Mouse (Mus musculus) forebrain, embryonic 14.5 days (tissue): ENCODE measurements around the gene D630045J12Rik. TPM values are rescaled to one million over a fixed set of nuclear protein-coding genes. Genes with fewer than 3 reads are reported as not detected.

ENCODE experiments used
- ATAC-seq: fragments of 200-750 bp; cut with Nextera tagmentation; 2 replicates; pipeline ENCODE4 v1.8.0; 2017; ENCODE audit warnings: mild to moderate bottlenecking, moderate library complexity
- DNase-seq: peaks from one replicate; pipeline ENCODE4 v3.0.0-alpha.2; 2015; ENCODE audit warnings: low spot score
- H3K27ac ChIP-seq: fragments of 300-500 bp; sonication (generic); 2 replicates; pipeline ENCODE4 v1.5.1; 2014; ENCODE audit warnings: low read depth, mild to moderate bottlenecking, control low read depth, low read length, moderate library complexity
- H3K27me3 ChIP-seq: fragments of 300-500 bp; sonication (generic); replicated peaks from 2 replicates; pipeline ENCODE4 v1.6.1; 2014; ENCODE audit warnings: low read length, control low read depth, mixed read lengths; ENCODE audit not compliant: control insufficient read depth, insufficient read depth
- H3K36me3 ChIP-seq: fragments of 300-500 bp; sonication (generic); 2 replicates; pipeline ENCODE4 v1.6.1; 2014; ENCODE audit warnings: low read length, control low read depth; ENCODE audit not compliant: control insufficient read depth, insufficient read depth
- H3K4me1 ChIP-seq: fragments of 300-500 bp; sonication (generic); 2 replicates; pipeline ENCODE4 v1.6.1; 2014; ENCODE audit warnings: antibody characterized with exemption, low read length, control low read depth; ENCODE audit not compliant: control insufficient read depth, insufficient read depth
- H3K4me2 ChIP-seq: fragments of 300-500 bp; sonication (generic); 2 replicates; pipeline ENCODE4 v1.6.1; 2014; ENCODE audit warnings: mild to moderate bottlenecking, control low read depth, low read length
- H3K4me3 ChIP-seq: fragments of 300-500 bp; sonication (generic); 2 replicates; pipeline ENCODE4 v1.5.1; 2014; ENCODE audit warnings: low read depth, low read length, control low read depth
- H3K9ac ChIP-seq: fragments of 300-500 bp; sonication (generic); 2 replicates; pipeline ENCODE4 v1.6.1; 2014; ENCODE audit warnings: mild to moderate bottlenecking, low read length, control low read depth, moderate library complexity
- H3K9me3 ChIP-seq: fragments of 300-500 bp; sonication (generic); replicated peaks from 2 replicates; pipeline ENCODE4 v1.6.1; 2016; ENCODE audit warnings: low read length, control low read depth, mixed read lengths; ENCODE audit not compliant: control insufficient read depth
- WGBS: fragments of 180-500 bp; shearing (Covaris S2); extraction: QIAGEN DNeasy Blood & Tissue Kit; methylation state at CpG from one replicate; pipeline ENCODE4 v1.1.7; 2014; 5-methylcytosine and 5-hydroxymethylcytosine counted together
- polyA plus RNA-seq: library from polyadenylated mRNA; unstranded; fragments of >200 nt; fragmentation: Nextera tagmentation; extraction: Ambion mirVana; gene quantifications from 2 replicates; pipeline ENCODE4 v1.2.1, GENCODE M21; 2014

D630045J12Rik gene
- polyA plus RNA-seq, 1 experiment from 2014 or later = 10.9 TPM

- no peaks in the 10 kb centered on the region for H3K27me3 ChIP-seq
- no peak overlapping the region for H3K27ac ChIP-seq
- H3K9ac ChIP-seq = no peak overlapping the region
- no peak for ATAC-seq
- no peaks in the 10 kb centered on the region for H3K4me1 ChIP-seq
- DNase-seq = no peak
- H3K4me3 ChIP-seq = no peak overlapping the region
- 92% methylated on average over 8 of the region's 8 CpGs for WGBS
- peaks cover 46% of the 10 kb centered on the region for H3K36me3 ChIP-seq
- no peak overlapping the region for H3K4me2 ChIP-seq
- no peaks in the 10 kb centered on the region for H3K9me3 ChIP-seq
Observed at GRCm38 (mm10) chr6:38186312-38186950, 67.4 kb downstream of the D630045J12Rik start.

GRCm38 (mm10) chr6:38184791-38185190, 69.0 kb downstream of the D630045J12Rik start:
- ATAC-seq (no peak), DNase-seq (no peak)
- no peak overlapping the region for H3K4me3 ChIP-seq
- WGBS = 69% methylated on average over 8 of the region's 8 CpGs
- no peak overlapping the region for H3K9ac ChIP-seq
- H3K9me3 ChIP-seq = no peaks in the 10 kb centered on the region
- H3K27me3 ChIP-seq = no peaks in the 10 kb centered on the region
- H3K4me2 ChIP-seq = no peak overlapping the region
- no peaks in the 10 kb centered on the region for H3K4me1 ChIP-seq
- peaks cover 56% of the 10 kb centered on the region for H3K36me3 ChIP-seq
- no peak overlapping the region for H3K27ac ChIP-seq

- Histone ChIP-seq H3K27ac (no peak overlapping the region), H3K9ac (no peak overlapping the region), H3K4me1 (no peaks in the 10 kb centered on the region), H3K9me3 (no peaks in the 10 kb centered on the region), H3K36me3 (peaks cover 62% of the 10 kb centered on the region), H3K4me2 (no peak overlapping the region), H3K4me3 (no peak overlapping the region), H3K27me3 (no peaks in the 10 kb centered on the region)
- 74% methylated on average over 10 of the region's 10 CpGs for WGBS
- DNase-seq (no peak), ATAC-seq (no peak)
Observed at GRCm38 (mm10) chr6:38181756-38182318, 72.0 kb downstream of the D630045J12Rik start.

GRCm38 (mm10) chr6:38180669-38181068, 73.1 kb downstream of the D630045J12Rik start:
- 49% methylated on average over 5 of the region's 5 CpGs for WGBS
- ATAC-seq = no peak

GRCm38 (mm10) chr6:38165385-38165784, 88.4 kb downstream of the D630045J12Rik start:
- H3K9ac ChIP-seq = no peak overlapping the region
- H3K4me2 ChIP-seq = no peak overlapping the region
- no peak overlapping the region for H3K27ac ChIP-seq
- no peaks in the 10 kb centered on the region for H3K27me3 ChIP-seq
- H3K36me3 ChIP-seq = peaks cover 54% of the 10 kb centered on the region
- H3K4me3 ChIP-seq = no peak overlapping the region
- DNase-seq (no peak), ATAC-seq (no peak)
- no peaks in the 10 kb centered on the region for H3K9me3 ChIP-seq
- 0 out of 2 replicates have a peak, but pooled peaks cover 2% of the 10 kb centered on the region for H3K4me1 ChIP-seq
- WGBS = 86% methylated on average over 6 of the region's 6 CpGs

More at GRCm38 (mm10) chr6:38180669-38181068, 73.1 kb downstream of the D630045J12Rik start:
- Histone ChIP-seq H3K9me3 (no peaks in the 10 kb centered on the region), H3K27me3 (no peaks in the 10 kb centered on the region), H3K4me1 (no peaks in the 10 kb centered on the region), H3K9ac (no peak overlapping the region), H3K4me3 (no peak overlapping the region), H3K36me3 (peaks cover 65% of the 10 kb centered on the region), H3K27ac (no peak overlapping the region), H3K4me2 (no peak overlapping the region)
- DNase-seq = no peak

GRCm38 (mm10) chr6:38164705-38165104, 89.1 kb downstream of the D630045J12Rik start:
- H3K9me3 ChIP-seq = no peaks in the 10 kb centered on the region
- no peaks in the 10 kb centered on the region for H3K27me3 ChIP-seq
- no peak overlapping the region for H3K4me2 ChIP-seq
- H3K4me1 ChIP-seq = 0 out of 2 replicates have a peak, but pooled peaks cover 3% of the 10 kb centered on the region
- 89% methylated on average over 6 of the region's 6 CpGs for WGBS
- DNase-seq = no peak
- peaks cover 51% of the 10 kb centered on the region for H3K36me3 ChIP-seq
- H3K4me3 ChIP-seq = no peak overlapping the region
- ATAC-seq = no peak
- H3K27ac ChIP-seq = no peak overlapping the region
- no peak overlapping the region for H3K9ac ChIP-seq

GRCm38 (mm10) chr6:38162825-38163504, 90.8 kb downstream of the D630045J12Rik start:
- H3K9me3 ChIP-seq = no peaks in the 10 kb centered on the region
- no peak overlapping the region for H3K4me2 ChIP-seq
- H3K36me3 ChIP-seq = peaks cover 37% of the 10 kb centered on the region
- WGBS = 70% methylated on average over 14 of the region's 14 CpGs
- DNase-seq = no peak
- no peak for ATAC-seq
- 0 out of 2 replicates have a peak, but pooled peaks cover 3% of the 10 kb centered on the region for H3K4me1 ChIP-seq
- H3K4me3 ChIP-seq = no peak overlapping the region
- H3K27ac ChIP-seq = no peak overlapping the region
- H3K9ac ChIP-seq = no peak overlapping the region
- H3K27me3 ChIP-seq = no peaks in the 10 kb centered on the region

GRCm38 (mm10) chr6:38160556-38160955, 93.3 kb downstream of the D630045J12Rik start:
- Histone ChIP-seq H3K9ac (no peak overlapping the region), H3K4me2 (no peak overlapping the region), H3K27ac (peak overlapping the region; percentile 68; the same call in 1 of the 2 replicates), H3K27me3 (no peaks in the 10 kb centered on the region), H3K4me1 (0 out of 2 replicates have a peak, but pooled peaks cover 3% of the 10 kb centered on the region), H3K36me3 (peaks cover 40% of the 10 kb centered on the region), H3K4me3 (no peak overlapping the region), H3K9me3 (no peaks in the 10 kb centered on the region)
- 68% methylated on average over 2 of the region's 2 CpGs for WGBS
- ATAC-seq (peak; percentile 32; the same call in 1 of the 2 replicates), DNase-seq (no peak)
